Mouse (Mus musculus) G1E (cell line): ENCODE data around the gene 1700010B08Rik. TPM values are rescaled to one million over a fixed set of nuclear protein-coding genes. Genes with fewer than 3 reads are reported as not detected.

Experiments
- ATAC-seq: 2 replicates; pipeline ENCODE4 v1.8.0; 2016; ENCODE audit warnings: mild to moderate bottlenecking; ENCODE audit not compliant: insufficient number of reproducible peaks, poor library complexity, low FRiP score, severe bottlenecking; ENCODE audit errors: extremely low read depth
- DNase-seq: peaks from one replicate; pipeline ENCODE4 v3.0.0; 2012; ENCODE audit warnings: low spot score
- H3K27me3 ChIP-seq: 2 replicates; pipeline ENCODE4 v1.6.1; 2012; ENCODE audit warnings: mild to moderate bottlenecking, low read length, inconsistent platforms; ENCODE audit not compliant: insufficient read depth
- H3K36me3 ChIP-seq: replicated peaks from 2 replicates; pipeline ENCODE3; 2012; ENCODE audit warnings: mild to moderate bottlenecking, inconsistent platforms
- H3K4me1 ChIP-seq: 2 replicates; pipeline ENCODE4 v1.6.1; 2012; ENCODE audit warnings: low read depth, low read length, inconsistent platforms, mixed read lengths; ENCODE audit not compliant: insufficient read depth
- H3K4me3 ChIP-seq: 2 replicates; pipeline ENCODE4 v1.5.1; 2012; ENCODE audit warnings: low read depth, mild to moderate bottlenecking, inconsistent platforms, low read length, moderate library complexity, mixed read lengths
- H3K9me3 ChIP-seq: replicated peaks from 2 replicates; pipeline ENCODE4 v1.6.1; 2012; ENCODE audit warnings: inconsistent platforms
- CTCF ChIP-seq: IDR thresholded peaks from 2 replicates; pipeline ENCODE4 v1.5.1; 2012; ENCODE audit warnings: low read depth, low read length, inconsistent platforms, mixed read lengths
- GATA1 ChIP-seq: IDR thresholded peaks from 2 replicates; pipeline ENCODE4 v1.6.1; 2012; ENCODE audit warnings: borderline replicate concordance, low read length, inconsistent platforms, mixed read lengths
- GATA2 ChIP-seq: IDR thresholded peaks from 2 replicates; pipeline ENCODE4 v1.6.1; 2012; ENCODE audit warnings: low read depth, low read length, inconsistent platforms, borderline replicate concordance
- POLR2AphosphoS5 ChIP-seq: IDR thresholded peaks from 2 replicates; pipeline ENCODE4 v1.6.1; 2012; ENCODE audit warnings: low read depth, low read length, inconsistent platforms; ENCODE audit not compliant: insufficient replicate concordance
- TAL1 ChIP-seq: conservative IDR thresholded peaks from 2 replicates; pipeline ENCODE4 v1.6.1; 2012; ENCODE audit warnings: low read depth, low read length, inconsistent platforms, mixed read lengths
- polyA plus RNA-seq: library from polyadenylated mRNA; stranded (reverse); fragments of >175 nt; gene quantifications from 2 replicates; pipeline ENCODE4 v1.2.3, GENCODE M21; 2012
- total RNA-seq, 2 experiments: library from RNA; stranded (forward) in 1 of 2; stranded (reverse) in 1 of 2; fragments of 200-1000 nt in 1 of 2; fragments of >200 nt in 1 of 2; fragmentation: Nextera tagmentation in 1 of 2; gene quantifications; 2 replicates each; pipeline ENCODE4 v1.2.3; 2014 to 2017

The 1700010B08Rik gene
- total and polyA plus RNA-seq, 3 experiments, result not detected

DNA sequence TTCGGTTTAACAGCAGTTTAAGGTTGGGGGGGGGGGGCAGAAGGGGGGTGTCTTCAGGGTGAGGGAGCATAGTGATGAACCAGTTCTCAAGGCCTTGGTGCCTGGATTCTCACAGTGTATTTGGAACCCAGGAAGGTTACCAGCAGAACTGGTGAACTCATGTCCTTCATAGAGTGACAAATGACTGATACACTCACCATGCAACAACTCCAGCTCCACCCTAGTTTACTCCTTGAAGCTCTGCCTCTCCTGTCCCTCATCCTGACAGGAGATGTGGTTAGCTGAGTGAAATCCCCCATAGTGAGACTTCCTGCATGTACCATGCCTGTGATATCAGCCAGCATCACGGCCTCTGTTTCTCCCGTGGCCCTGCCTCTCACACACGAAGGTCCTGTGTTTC, 6.0 kb upstream of the 1700010B08Rik start:
- Histone ChIP-seq H3K27me3 (0 out of 2 replicates have a peak, but pooled peaks cover 4% of the 10 kb centered on the region), H3K4me3 (no peak overlapping the region), H3K9me3 (no peaks in the 10 kb centered on the region), H3K36me3 (peaks cover 17% of the 10 kb centered on the region), H3K4me1 (no peaks in the 10 kb centered on the region)
- ATAC-seq, result no peak
- TF ChIP-seq POLR2AphosphoS5 (no peak), TAL1 (no peak), GATA2 (no peak), CTCF (no peak), GATA1 (no peak)
- DNase-seq, result no peak

DNA sequence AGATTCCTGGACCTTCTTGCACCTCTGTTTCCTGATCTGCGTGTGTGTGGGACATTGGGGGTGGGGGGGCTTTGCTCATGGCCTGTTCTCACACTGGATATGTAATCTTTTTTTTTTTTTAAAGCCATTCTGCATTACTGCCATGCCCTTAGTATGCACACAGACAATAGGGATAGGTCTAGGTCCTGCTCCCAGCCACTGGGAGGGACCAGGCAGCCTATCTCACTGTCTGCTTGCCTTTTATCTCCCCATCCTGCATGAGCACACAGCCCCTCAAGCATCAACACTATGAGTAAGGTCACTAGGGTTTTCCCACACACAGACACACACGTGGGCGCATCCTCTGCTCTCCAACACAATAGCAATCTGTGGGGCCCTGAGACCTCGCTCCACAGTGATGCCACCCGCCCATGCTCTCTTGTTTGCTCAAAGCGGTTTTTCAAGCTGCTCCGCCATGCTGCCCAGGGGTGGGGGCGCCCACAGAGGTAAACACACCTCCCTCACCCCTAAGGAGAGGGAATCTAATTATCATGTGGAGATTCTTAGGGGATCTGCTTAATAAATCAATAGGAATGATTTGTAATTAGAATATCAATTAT, 4.5 kb upstream of the 1700010B08Rik start:
- ATAC-seq (no peak), DNase-seq (no peak)
- H3K27me3 ChIP-seq, result 0 out of 2 replicates have a peak, but pooled peaks cover 4% of the 10 kb centered on the region
- H3K36me3 ChIP-seq, result peaks cover 3% of the 10 kb centered on the region
- H3K4me3 ChIP-seq, result no peak overlapping the region
- H3K4me1 ChIP-seq, result no peaks in the 10 kb centered on the region
- TF ChIP-seq TAL1 (no peak), GATA2 (no peak), GATA1 (no peak), POLR2AphosphoS5 (no peak), CTCF (no peak)
- H3K9me3 ChIP-seq, result no peaks in the 10 kb centered on the region

DNA sequence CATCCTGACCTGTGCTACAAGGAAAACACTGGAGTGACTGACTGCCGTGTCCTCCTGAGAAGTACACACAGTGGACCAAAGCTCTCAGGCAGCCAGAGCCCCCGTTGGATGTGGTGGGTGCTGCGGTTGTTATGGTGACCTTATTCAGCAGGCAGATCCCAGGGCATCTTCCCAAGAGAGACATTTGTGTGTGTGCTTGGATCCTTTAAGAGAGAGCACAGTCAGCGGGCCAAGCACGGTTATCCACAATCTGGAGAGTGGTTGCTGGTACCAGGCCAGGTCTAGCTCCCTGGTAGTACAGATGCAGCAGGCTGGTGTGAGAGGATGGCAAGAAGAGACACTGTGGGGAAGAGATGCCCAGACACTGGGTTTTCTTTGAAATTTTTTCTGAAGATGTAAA, 2.2 kb upstream of the 1700010B08Rik start:
- Histone ChIP-seq H3K4me1 (no peaks in the 10 kb centered on the region), H3K27me3 (0 out of 2 replicates have a peak, but pooled peaks cover 4% of the 10 kb centered on the region), H3K36me3 (no peaks in the 10 kb centered on the region), H3K9me3 (no peaks in the 10 kb centered on the region), H3K4me3 (no peak overlapping the region)
- DNase-seq (no peak), ATAC-seq (no peak)
- TF ChIP-seq GATA2 (no peak), GATA1 (no peak), TAL1 (no peak)

DNA sequence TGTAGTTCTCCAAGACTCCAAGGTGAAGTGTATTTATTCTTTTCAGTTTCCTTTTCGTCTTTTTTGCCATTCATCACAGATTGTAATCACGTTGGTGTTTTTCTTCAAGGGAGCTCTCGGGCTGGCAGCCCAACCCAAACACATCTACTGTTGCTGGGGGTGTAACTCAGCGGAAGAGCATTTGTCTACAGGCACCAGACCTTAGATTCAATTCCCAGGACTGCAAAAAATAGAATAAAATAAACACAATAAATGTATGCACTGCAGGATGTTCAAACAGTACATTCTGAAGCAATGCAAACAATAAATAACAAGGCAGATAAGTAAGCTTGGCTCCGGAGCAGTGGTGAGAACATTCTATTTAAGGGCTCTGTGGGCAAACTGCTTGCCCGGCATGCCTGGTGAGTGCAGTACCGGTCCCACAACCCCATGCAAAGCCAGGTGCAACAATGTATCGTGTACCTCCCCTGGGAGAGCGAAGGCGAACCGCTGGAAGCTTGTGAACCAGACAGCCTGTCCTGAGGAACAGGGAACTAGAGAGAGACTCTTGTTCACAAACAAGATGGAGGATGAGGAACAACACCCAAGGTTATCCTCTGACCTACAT, 3.1 kb downstream of the 1700010B08Rik start:
- Histone ChIP-seq H3K4me1 (no peaks in the 10 kb centered on the region), H3K9me3 (no peaks in the 10 kb centered on the region), H3K4me3 (no peak overlapping the region), H3K27me3 (peaks cover 8% of the 10 kb centered on the region; the same call in 1 of the 2 replicates), H3K36me3 (no peaks in the 10 kb centered on the region)
- DNase-seq, result no peak
- TF ChIP-seq TAL1 (no peak), CTCF (no peak), GATA2 (no peak)
- no peak for ATAC-seq

DNA sequence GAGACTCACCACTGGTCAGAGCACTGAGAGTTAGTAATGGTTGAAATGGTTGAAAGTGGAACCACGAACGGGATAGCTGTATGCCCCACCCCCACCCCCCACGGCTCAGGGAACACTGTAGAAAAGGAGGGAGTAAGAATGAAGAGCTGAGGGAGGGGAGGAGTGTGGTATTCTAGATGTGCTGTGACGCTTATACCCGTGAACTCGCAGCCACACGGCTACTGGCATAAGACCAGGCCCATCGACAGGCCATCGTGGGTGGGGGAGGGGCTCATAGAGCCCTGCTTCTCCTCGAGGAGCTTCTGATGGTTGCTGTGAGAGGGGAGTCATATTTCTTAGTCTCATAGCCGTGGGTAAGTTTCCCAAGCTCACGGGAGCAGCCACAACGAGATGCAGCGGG, 5.2 kb downstream of the 1700010B08Rik start:
- Histone ChIP-seq H3K9me3 (no peaks in the 10 kb centered on the region), H3K4me3 (no peak overlapping the region), H3K27me3 (peaks cover 8% of the 10 kb centered on the region; the same call in 1 of the 2 replicates), H3K4me1 (no peaks in the 10 kb centered on the region), H3K36me3 (no peaks in the 10 kb centered on the region)
- no peak for ATAC-seq
- no peak for DNase-seq
- TF ChIP-seq TAL1, result no peak
- no peak for TF ChIP-seq POLR2AphosphoS5
- TF ChIP-seq GATA1, result no peak
- no peak for TF ChIP-seq GATA2
- TF ChIP-seq CTCF, result no peak

DNA sequence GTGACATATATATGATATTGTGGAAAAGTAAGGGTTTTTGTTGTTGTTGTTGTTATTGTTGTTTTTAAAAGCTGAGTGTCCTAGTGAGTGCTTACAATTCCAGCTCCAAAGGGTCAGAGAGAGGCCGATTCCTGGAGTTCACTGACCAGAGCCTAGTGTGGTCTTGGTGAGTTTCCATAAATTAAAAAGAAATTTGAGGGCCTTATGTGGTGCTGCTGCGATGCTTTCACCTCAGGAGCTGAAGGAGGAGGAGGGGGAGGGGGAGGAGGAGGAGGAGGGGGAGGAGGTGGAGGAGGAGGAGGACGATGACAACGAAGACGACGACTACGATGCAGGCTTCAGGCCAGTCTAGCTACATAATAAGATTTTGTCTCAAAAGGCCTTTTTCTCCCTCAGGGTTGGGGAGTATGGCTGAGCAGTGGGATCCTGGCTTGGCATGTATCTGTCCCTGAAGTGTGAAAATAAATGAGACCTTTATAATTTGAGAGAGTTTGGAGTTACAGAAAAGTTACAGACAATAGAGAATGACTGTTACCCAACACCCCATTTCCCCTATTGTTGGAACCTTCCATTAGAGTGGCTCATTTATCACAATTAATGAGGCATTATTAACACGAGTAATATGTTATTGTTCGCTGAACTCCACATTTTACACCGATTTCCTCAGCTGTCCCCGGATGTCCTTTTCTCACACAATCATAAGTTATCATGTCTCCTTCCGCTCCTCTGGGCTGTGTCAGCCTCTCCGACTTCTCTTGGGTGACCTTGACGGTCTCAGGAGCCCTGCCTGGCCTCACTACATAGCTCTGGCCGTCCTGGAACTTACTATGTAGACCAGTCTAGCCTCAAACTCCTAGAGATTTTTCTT, 6.0 kb downstream of the 1700010B08Rik start:
- ATAC-seq (no peak), DNase-seq (no peak)
- Histone ChIP-seq H3K4me1 (no peaks in the 10 kb centered on the region), H3K36me3 (no peaks in the 10 kb centered on the region), H3K9me3 (no peaks in the 10 kb centered on the region), H3K4me3 (no peak overlapping the region), H3K27me3 (peaks cover 8% of the 10 kb centered on the region; the same call in 1 of the 2 replicates)
- TF ChIP-seq CTCF (no peak), TAL1 (no peak), GATA1 (no peak), GATA2 (no peak), POLR2AphosphoS5 (no peak)
